In genomic region chr17:69472401-69472800, GRCm38 (mm10) we compare ENCODE assay signal across 37 mouse cellular contexts. TPM values are rescaled to one million over a fixed set of nuclear protein-coding genes. Genes with fewer than 3 reads are reported as not detected.
"Had no signal": no experiment of that assay in that cellular context is flagged by ENCODE, and none has a peak within 500 bp of the region (broad histone marks: within the 10 kb centered on the region; RNA-seq: fewer than 3 reads in every experiment).

No protein-coding gene starts in this region.

- H3K4me2 ChIP-seq: limb, embryonic 12.5 days; limb, embryonic 13.5 days; limb, embryonic 15.5 days; liver, embryonic 11.5 days; liver, embryonic 12.5 days; liver, embryonic 13.5 days; liver, embryonic 15.5 days; lung, embryonic 14.5 days; lung, embryonic 15.5 days; midbrain, embryonic 11.5 days; midbrain, embryonic 12.5 days; midbrain, embryonic 13.5 days; midbrain, embryonic 15.5 days; neural tube, embryonic 12.5 days had no signal

- H3K27ac ChIP-seq: limb, embryonic 10.5 days; limb, embryonic 12.5 days; limb, embryonic 13.5 days; limb, embryonic 15.5 days; liver, embryonic 12.5 days; liver, embryonic 13.5 days; liver, embryonic 14.5 days; liver, embryonic 15.5 days; lung, embryonic 15.5 days; macrophage; midbrain, embryonic 10.5 days; midbrain, embryonic 12.5 days; midbrain, embryonic 13.5 days; midbrain, embryonic 15.5 days; neural tube, embryonic 12.5 days had no signal

- DNase-seq: left cerebral cortex, postnatal 4 days; liver; liver, embryonic 13.5 days; liver, postnatal 0 days; lung, adult 18-20 months; lung, adult 2 months; lung, embryonic 14.5 days; lung, postnatal 10 days; lung, postnatal 14 days; lung, postnatal 36 days; lung, postnatal 4 days; midbrain, embryonic 14.5 days had no signal

- ATAC-seq: liver, embryonic 12.5 days; liver, postnatal 0 days; lung, postnatal 0 days; midbrain, embryonic 13.5 days; midbrain, embryonic 15.5 days; midbrain, embryonic 16.5 days had no signal

- H3K4me1 ChIP-seq: liver, embryonic 12.5 days; liver, embryonic 13.5 days; lung, embryonic 15.5 days; midbrain, embryonic 12.5 days; midbrain, embryonic 15.5 days; neural tube, embryonic 12.5 days had no signal

- H3K36me3 ChIP-seq: limb, embryonic 10.5 days; limb, embryonic 12.5 days; limb, embryonic 13.5 days; limb, embryonic 15.5 days; liver, embryonic 12.5 days; liver, embryonic 13.5 days; liver, embryonic 15.5 days; lung, embryonic 15.5 days; midbrain, embryonic 10.5 days; midbrain, embryonic 12.5 days; midbrain, embryonic 13.5 days; midbrain, embryonic 15.5 days; neural tube, embryonic 12.5 days had no signal

- H3K9me3 ChIP-seq: limb, embryonic 10.5 days; limb, embryonic 12.5 days; limb, embryonic 13.5 days; limb, embryonic 15.5 days; liver, embryonic 12.5 days; liver, embryonic 13.5 days; liver, embryonic 15.5 days; lung, embryonic 15.5 days; midbrain, embryonic 10.5 days; midbrain, embryonic 12.5 days; midbrain, embryonic 13.5 days; midbrain, embryonic 15.5 days; neural tube, embryonic 12.5 days had no signal

- H3K9ac ChIP-seq: limb, embryonic 12.5 days; limb, embryonic 13.5 days; limb, embryonic 15.5 days; liver, embryonic 12.5 days; liver, embryonic 13.5 days; liver, embryonic 14.5 days; liver, embryonic 15.5 days; liver, postnatal 0 days; lung, embryonic 14.5 days; lung, embryonic 15.5 days; midbrain, embryonic 12.5 days; midbrain, embryonic 13.5 days; midbrain, embryonic 15.5 days; neural tube, embryonic 12.5 days had no signal

- H3K27me3 ChIP-seq: limb, embryonic 15.5 days; liver, embryonic 13.5 days; midbrain, embryonic 13.5 days; midbrain, embryonic 15.5 days; neural tube, embryonic 12.5 days had no signal

- H3K4me3 ChIP-seq: limb, embryonic 10.5 days; limb, embryonic 12.5 days; limb, embryonic 13.5 days; limb, embryonic 15.5 days; liver, embryonic 12.5 days; liver, embryonic 13.5 days; liver, embryonic 15.5 days; lung, embryonic 15.5 days; megakaryocyte, embryonic 14.5 days; midbrain, embryonic 10.5 days; midbrain, embryonic 12.5 days; midbrain, embryonic 13.5 days; midbrain, embryonic 15.5 days; myocyte; neural tube, embryonic 12.5 days had no signal

RNA-seq across cellular contexts. Expression of gene Akain1, which starts 33.3 kb away (rescaled TPM):
- polyA plus RNA-seq: limb, embryonic 10.5 days; limb, embryonic 11.5 days; limb, embryonic 12.5 days; limb, embryonic 13.5 days; limb, embryonic 14.5 days; limb, embryonic 15.5 days; liver, adult 2 months; liver, embryonic 11.5 days; liver, embryonic 12.5 days; liver, embryonic 13.5 days; liver, embryonic 14.5 days; liver, embryonic 15.5 days; liver, embryonic 16.5 days; liver, postnatal 0 days; lung, adult 2 months; lung, embryonic 14.5 days; lung, embryonic 15.5 days; lung, embryonic 16.5 days; lung, postnatal 0 days; macrophage; midbrain, embryonic 10.5 days; midbrain, embryonic 12.5 days; myocyte had no signal
